Mouse (Mus musculus) myocyte (in vitro differentiated cells): Measurements from ENCODE around the gene Ift88. TPM values are rescaled to one million over a fixed set of nuclear protein-coding genes. Genes with fewer than 3 reads are reported as not detected.

Experiments used
- H3K27me3 ChIP-seq: one replicate; pipeline ENCODE4 v1.6.1; 2011; ENCODE audit not compliant: control insufficient read depth, insufficient read depth, insufficient read length
- H3K36me3 ChIP-seq: one replicate; pipeline ENCODE4 v1.6.1; 2011; ENCODE audit not compliant: control insufficient read depth, insufficient read depth
- H3K4me2 ChIP-seq: one replicate; pipeline ENCODE4 v1.6.1; 2011; ENCODE audit warnings: low read depth, control low read depth
- H3K4me3 ChIP-seq: one replicate; pipeline ENCODE4 v1.5.1; 2011; ENCODE audit warnings: mild to moderate bottlenecking, control low read depth, moderate library complexity
- H3K79me2 ChIP-seq: one replicate; pipeline ENCODE4 v1.6.1; 2011; ENCODE audit not compliant: control insufficient read depth, insufficient read depth
- H3ac ChIP-seq: one replicate; pipeline ENCODE4 v1.6.1; 2011; ENCODE audit not compliant: control insufficient read depth, insufficient read length
- CEBPB ChIP-seq: IDR thresholded peaks from 2 replicates; pipeline ENCODE4 v1.6.1; 2011; ENCODE audit warnings: mild to moderate bottlenecking, moderate library complexity; ENCODE audit not compliant: poor library complexity, insufficient read depth, severe bottlenecking
- E2F4 ChIP-seq: IDR thresholded peaks from one replicate; pipeline ENCODE4 v1.6.1; 2011; ENCODE audit warnings: mild to moderate bottlenecking, control low read depth, moderate library complexity; ENCODE audit not compliant: insufficient read depth
- MAX ChIP-seq: IDR thresholded peaks from one replicate; pipeline ENCODE4 v1.6.1; 2011; ENCODE audit warnings: low read depth, mild to moderate bottlenecking, control low read depth
- MYOD1 ChIP-seq, 3 experiments: IDR thresholded peaks; one replicate each; pipeline ENCODE4 v1.6.1; 2011; ENCODE audit warnings: control low read depth in 2 of 3, low read depth in 2 of 3, mild to moderate bottlenecking in 2 of 3, moderate library complexity in 1 of 3; ENCODE audit not compliant: insufficient read length in 2 of 3, control insufficient read depth in 1 of 3
- MYOG ChIP-seq, 3 experiments: IDR thresholded peaks; one replicate each; pipeline ENCODE4 v1.6.1; 2011; ENCODE audit warnings: control low read depth in 2 of 3, low read depth in 2 of 3, mild to moderate bottlenecking in 2 of 3; ENCODE audit not compliant: insufficient read length in 2 of 3, control insufficient read depth in 1 of 3, insufficient read depth in 1 of 3
- POLR2A ChIP-seq: IDR thresholded peaks from one replicate; pipeline ENCODE4 v1.6.1; 2011; ENCODE audit warnings: low read depth, mild to moderate bottlenecking, control low read depth, moderate library complexity; ENCODE audit not compliant: insufficient read length
- POLR2AphosphoS2 ChIP-seq: IDR thresholded peaks from one replicate; pipeline ENCODE4 v1.6.1; 2011; ENCODE audit warnings: low read depth, control low read depth; ENCODE audit not compliant: insufficient read length
- REST ChIP-seq: IDR thresholded peaks from one replicate; pipeline ENCODE4 v1.6.1; 2011; ENCODE audit warnings: mild to moderate bottlenecking, control low read depth, moderate library complexity; ENCODE audit not compliant: insufficient read depth, insufficient read length
- SRF ChIP-seq: IDR thresholded peaks from one replicate; pipeline ENCODE4 v1.6.1; 2011; ENCODE audit warnings: low read depth; ENCODE audit not compliant: control insufficient read depth, insufficient read length
- TCF12 ChIP-seq: IDR thresholded peaks from one replicate; pipeline ENCODE4 v1.6.1; 2011; ENCODE audit warnings: mild to moderate bottlenecking, control low read depth; ENCODE audit not compliant: poor library complexity, insufficient read depth, severe bottlenecking
- TCF3 ChIP-seq: IDR thresholded peaks from one replicate; pipeline ENCODE4 v1.6.1; 2011; ENCODE audit warnings: low read depth, control low read depth; ENCODE audit not compliant: insufficient read length
- USF1 ChIP-seq: IDR thresholded peaks from one replicate; pipeline ENCODE4 v1.6.1; 2011; ENCODE audit warnings: low read depth, mild to moderate bottlenecking, control low read depth, moderate library complexity
- polyA plus RNA-seq: library from polyadenylated mRNA; unstranded; fragments of >200 nt; fragmentation: generic; extraction: Trizol; gene quantifications from one replicate; pipeline ENCODE4 v1.2.1, GENCODE M21; 2012; ENCODE audit warnings: missing spikeins

Gene Ift88
- polyA plus RNA-seq, 1 experiment = 2.8 TPM

GRCm38 (mm10) chr14:57546131-57546530 is 122.3 kb downstream of the Ift88 start:
- no peaks in the 10 kb centered on the region for H3K79me2 ChIP-seq
- no peaks in the 10 kb centered on the region for H3K27me3 ChIP-seq
- TF ChIP-seq MYOG (IDR thresholded peaks at IDR 0.05; ENCODE audit: control insufficient read depth in 1 of 3, insufficient read depth in 1 of 3, insufficient read length in 2 of 3, low read depth in 2 of 3) (no peak), SRF (no peak), TCF3 (no peak), E2F4 (no peak), POLR2A (no peak), REST (no peak)
- H3ac ChIP-seq = no peak overlapping the region
- no peak overlapping the region for H3K4me3 ChIP-seq
- H3K36me3 ChIP-seq = peaks cover 5% of the 10 kb centered on the region
- no peak overlapping the region for H3K4me2 ChIP-seq

GRCm38 (mm10) chr14:57546557-57547021 is 122.7 kb downstream of the Ift88 start:
- no peaks in the 10 kb centered on the region for H3K79me2 ChIP-seq
- TF ChIP-seq CEBPB (no peak), TCF12 (no peak), POLR2AphosphoS2 (no peak), MYOG (IDR thresholded peaks at IDR 0.05; ENCODE audit: control insufficient read depth in 1 of 3, insufficient read depth in 1 of 3, insufficient read length in 2 of 3, low read depth in 2 of 3) (peak in 2 of 3 experiments; percentile 28 to 40), USF1 (no peak), TCF3 (no peak), MYOD1 (IDR thresholded peaks at IDR 0.05; ENCODE audit: control insufficient read depth in 1 of 3, insufficient read length in 2 of 3, low read depth in 2 of 3) (peak in 2 of 3 experiments; percentile 40 to 63), SRF (no peak), MAX (no peak), REST (no peak), E2F4 (no peak), POLR2A (no peak)
- peaks cover 5% of the 10 kb centered on the region for H3K36me3 ChIP-seq
- no peak overlapping the region for H3K4me3 ChIP-seq
- no peak overlapping the region for H3K4me2 ChIP-seq
- H3ac ChIP-seq = no peak overlapping the region
- H3K27me3 ChIP-seq = no peaks in the 10 kb centered on the region

GRCm38 (mm10) chr14:57547062-57547461 is 123.2 kb downstream of the Ift88 start:
- no peaks in the 10 kb centered on the region for H3K27me3 ChIP-seq
- H3ac ChIP-seq = no peak overlapping the region
- H3K4me3 ChIP-seq = no peak overlapping the region
- H3K36me3 ChIP-seq = peaks cover 5% of the 10 kb centered on the region
- TF ChIP-seq TCF3 (no peak), POLR2AphosphoS2 (no peak), POLR2A (no peak), USF1 (no peak), MYOD1 (IDR thresholded peaks at IDR 0.05; ENCODE audit: control insufficient read depth in 1 of 3, insufficient read length in 2 of 3, low read depth in 2 of 3) (no peak), REST (no peak), TCF12 (no peak)
- no peaks in the 10 kb centered on the region for H3K79me2 ChIP-seq
- H3K4me2 ChIP-seq = no peak overlapping the region

GRCm38 (mm10) chr14:57552945-57553344 is 129.1 kb downstream of the Ift88 start:
- Histone ChIP-seq H3K4me2 (no peak overlapping the region), H3K4me3 (no peak overlapping the region), H3ac (no peak overlapping the region), H3K27me3 (no peaks in the 10 kb centered on the region), H3K36me3 (peaks cover 8% of the 10 kb centered on the region), H3K79me2 (no peaks in the 10 kb centered on the region)
- TF ChIP-seq TCF3 = no peak
- no peak for TF ChIP-seq MYOG (IDR thresholded peaks at IDR 0.05; ENCODE audit: control insufficient read depth in 1 of 3, insufficient read depth in 1 of 3, insufficient read length in 2 of 3, low read depth in 2 of 3)
- TF ChIP-seq CEBPB = no peak
- TF ChIP-seq E2F4 = no peak
- TF ChIP-seq TCF12 = no peak
- TF ChIP-seq POLR2AphosphoS2 = no peak
- no peak for TF ChIP-seq SRF
- no peak for TF ChIP-seq MAX
- TF ChIP-seq MYOD1 (IDR thresholded peaks at IDR 0.05; ENCODE audit: control insufficient read depth in 1 of 3, insufficient read length in 2 of 3, low read depth in 2 of 3) = no peak
- TF ChIP-seq REST = no peak
- no peak for TF ChIP-seq USF1
- no peak for TF ChIP-seq POLR2A

GRCm38 (mm10) chr14:57554434-57554833 is 130.6 kb downstream of the Ift88 start:
- no peak for TF ChIP-seq USF1
- no peak for TF ChIP-seq MYOD1 (IDR thresholded peaks at IDR 0.05; ENCODE audit: control insufficient read depth in 1 of 3, insufficient read length in 2 of 3, low read depth in 2 of 3)
- no peak for TF ChIP-seq TCF3
- TF ChIP-seq POLR2AphosphoS2 = no peak
- no peak for TF ChIP-seq E2F4
- TF ChIP-seq SRF = no peak
- TF ChIP-seq MYOG (IDR thresholded peaks at IDR 0.05; ENCODE audit: control insufficient read depth in 1 of 3, insufficient read depth in 1 of 3, insufficient read length in 2 of 3, low read depth in 2 of 3) = no peak
- no peak for TF ChIP-seq CEBPB
- no peak for TF ChIP-seq MAX
- TF ChIP-seq REST = no peak
- TF ChIP-seq POLR2A = no peak
- no peak for TF ChIP-seq TCF12
- Histone ChIP-seq H3K4me3 (no peak overlapping the region), H3K36me3 (peaks cover 8% of the 10 kb centered on the region), H3ac (no peak overlapping the region), H3K4me2 (no peak overlapping the region), H3K27me3 (no peaks in the 10 kb centered on the region), H3K79me2 (no peaks in the 10 kb centered on the region)
